Mouse (Mus musculus) myocyte (in vitro differentiated cells): ENCODE data around the gene Cln5. TPM values are rescaled to one million over a fixed set of nuclear protein-coding genes. Genes with fewer than 3 reads are reported as not detected.
A peak's percentile ranks its signal among the peaks of the same experiment; 100 is the strongest.

Experiments used
- H3K27me3 ChIP-seq: one replicate; pipeline ENCODE4 v1.6.1; 2011; ENCODE audit not compliant: control insufficient read depth, insufficient read depth, insufficient read length
- H3K36me3 ChIP-seq: one replicate; pipeline ENCODE4 v1.6.1; 2011; ENCODE audit not compliant: control insufficient read depth, insufficient read depth
- H3K4me2 ChIP-seq: one replicate; pipeline ENCODE4 v1.6.1; 2011; ENCODE audit warnings: low read depth, control low read depth
- H3K4me3 ChIP-seq: one replicate; pipeline ENCODE4 v1.5.1; 2011; ENCODE audit warnings: mild to moderate bottlenecking, control low read depth, moderate library complexity
- H3K79me2 ChIP-seq: one replicate; pipeline ENCODE4 v1.6.1; 2011; ENCODE audit not compliant: control insufficient read depth, insufficient read depth
- H3ac ChIP-seq: one replicate; pipeline ENCODE4 v1.6.1; 2011; ENCODE audit not compliant: control insufficient read depth, insufficient read length
- CEBPB ChIP-seq: IDR thresholded peaks from 2 replicates; pipeline ENCODE4 v1.6.1; 2011; ENCODE audit warnings: mild to moderate bottlenecking, moderate library complexity; ENCODE audit not compliant: poor library complexity, insufficient read depth, severe bottlenecking
- E2F4 ChIP-seq: IDR thresholded peaks from one replicate; pipeline ENCODE4 v1.6.1; 2011; ENCODE audit warnings: mild to moderate bottlenecking, control low read depth, moderate library complexity; ENCODE audit not compliant: insufficient read depth
- MAX ChIP-seq: IDR thresholded peaks from one replicate; pipeline ENCODE4 v1.6.1; 2011; ENCODE audit warnings: low read depth, mild to moderate bottlenecking, control low read depth
- MYOD1 ChIP-seq, 3 experiments: IDR thresholded peaks; one replicate each; pipeline ENCODE4 v1.6.1; 2011; ENCODE audit warnings: control low read depth in 2 of 3, low read depth in 2 of 3, mild to moderate bottlenecking in 2 of 3, moderate library complexity in 1 of 3; ENCODE audit not compliant: insufficient read length in 2 of 3, control insufficient read depth in 1 of 3
- MYOG ChIP-seq, 3 experiments: IDR thresholded peaks; one replicate each; pipeline ENCODE4 v1.6.1; 2011; ENCODE audit warnings: control low read depth in 2 of 3, low read depth in 2 of 3, mild to moderate bottlenecking in 2 of 3; ENCODE audit not compliant: insufficient read length in 2 of 3, control insufficient read depth in 1 of 3, insufficient read depth in 1 of 3
- POLR2A ChIP-seq: IDR thresholded peaks from one replicate; pipeline ENCODE4 v1.6.1; 2011; ENCODE audit warnings: low read depth, mild to moderate bottlenecking, control low read depth, moderate library complexity; ENCODE audit not compliant: insufficient read length
- POLR2AphosphoS2 ChIP-seq: IDR thresholded peaks from one replicate; pipeline ENCODE4 v1.6.1; 2011; ENCODE audit warnings: low read depth, control low read depth; ENCODE audit not compliant: insufficient read length
- REST ChIP-seq: IDR thresholded peaks from one replicate; pipeline ENCODE4 v1.6.1; 2011; ENCODE audit warnings: mild to moderate bottlenecking, control low read depth, moderate library complexity; ENCODE audit not compliant: insufficient read depth, insufficient read length
- SRF ChIP-seq: IDR thresholded peaks from one replicate; pipeline ENCODE4 v1.6.1; 2011; ENCODE audit warnings: low read depth; ENCODE audit not compliant: control insufficient read depth, insufficient read length
- TCF12 ChIP-seq: IDR thresholded peaks from one replicate; pipeline ENCODE4 v1.6.1; 2011; ENCODE audit warnings: mild to moderate bottlenecking, control low read depth; ENCODE audit not compliant: poor library complexity, insufficient read depth, severe bottlenecking
- TCF3 ChIP-seq: IDR thresholded peaks from one replicate; pipeline ENCODE4 v1.6.1; 2011; ENCODE audit warnings: low read depth, control low read depth; ENCODE audit not compliant: insufficient read length
- USF1 ChIP-seq: IDR thresholded peaks from one replicate; pipeline ENCODE4 v1.6.1; 2011; ENCODE audit warnings: low read depth, mild to moderate bottlenecking, control low read depth, moderate library complexity
- polyA plus RNA-seq: library from polyadenylated mRNA; unstranded; fragments of >200 nt; fragmentation: generic; extraction: Trizol; gene quantifications from one replicate; pipeline ENCODE4 v1.2.1, GENCODE M21; 2012; ENCODE audit warnings: missing spikeins

The Cln5 gene
- polyA plus RNA-seq, 1 experiment, result 20.6 TPM

DNA sequence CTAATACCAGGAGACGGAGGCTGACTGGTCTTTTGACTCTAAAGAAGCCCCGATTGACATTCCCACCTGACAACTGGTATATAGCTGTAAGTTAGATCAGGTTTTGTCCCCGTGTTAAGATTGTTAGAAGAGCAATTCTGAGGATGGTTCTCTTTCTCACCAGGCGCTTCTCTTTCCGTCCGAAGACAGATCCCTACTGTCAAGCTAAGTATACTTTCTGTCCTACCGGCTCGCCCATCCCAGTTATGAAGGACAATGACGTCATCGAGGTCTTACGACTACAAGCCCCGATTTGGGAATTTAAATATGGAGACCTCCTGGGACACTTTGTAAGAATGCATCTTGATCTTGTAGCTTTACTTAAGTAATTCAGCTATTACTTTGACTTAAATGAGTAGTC, 1.5 kb downstream of the Cln5 start:
- Histone ChIP-seq H3K27me3 (no peaks in the 10 kb centered on the region), H3ac (no peak overlapping the region), H3K36me3 (peaks cover 22% of the 10 kb centered on the region), H3K4me3 (peak overlapping the region; percentile 47), H3K4me2 (no peak overlapping the region), H3K79me2 (no peaks in the 10 kb centered on the region)
- TF ChIP-seq SRF (no peak), MAX (no peak), POLR2AphosphoS2 (no peak), REST (no peak), MYOD1 (IDR thresholded peaks at IDR 0.05; ENCODE audit: control insufficient read depth in 1 of 3, insufficient read length in 2 of 3, low read depth in 2 of 3) (no peak), E2F4 (no peak), USF1 (no peak), CEBPB (no peak), MYOG (IDR thresholded peaks at IDR 0.05; ENCODE audit: control insufficient read depth in 1 of 3, insufficient read depth in 1 of 3, insufficient read length in 2 of 3, low read depth in 2 of 3) (no peak), TCF12 (no peak), TCF3 (no peak), POLR2A (no peak)

DNA sequence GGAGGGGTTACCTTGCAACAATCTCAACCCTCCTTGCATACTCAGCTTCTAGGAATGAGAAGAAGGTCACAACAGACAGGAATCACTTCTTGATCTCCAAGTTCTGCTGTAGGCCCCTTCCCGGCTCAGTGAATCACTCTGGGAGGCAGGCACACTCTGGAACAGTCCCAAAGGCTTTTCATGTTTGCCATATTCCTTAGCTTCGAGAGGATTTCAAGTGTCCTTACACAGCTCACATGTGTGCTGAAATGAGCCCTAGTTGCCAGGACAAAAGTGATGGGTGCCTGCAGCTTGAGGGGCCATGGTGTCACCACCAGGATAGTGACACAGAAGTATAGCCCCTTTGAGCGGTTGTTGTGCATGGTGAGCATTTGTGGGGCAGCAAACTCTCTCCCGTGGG, 2.7 kb downstream of the Cln5 start:
- Histone ChIP-seq H3K4me2 (no peak overlapping the region), H3K27me3 (no peaks in the 10 kb centered on the region), H3K36me3 (peaks cover 31% of the 10 kb centered on the region), H3K79me2 (no peaks in the 10 kb centered on the region), H3ac (no peak overlapping the region), H3K4me3 (no peak overlapping the region)
- no peak for TF ChIP-seq POLR2A
- TF ChIP-seq TCF3, result no peak
- no peak for TF ChIP-seq MAX
- no peak for TF ChIP-seq E2F4

DNA sequence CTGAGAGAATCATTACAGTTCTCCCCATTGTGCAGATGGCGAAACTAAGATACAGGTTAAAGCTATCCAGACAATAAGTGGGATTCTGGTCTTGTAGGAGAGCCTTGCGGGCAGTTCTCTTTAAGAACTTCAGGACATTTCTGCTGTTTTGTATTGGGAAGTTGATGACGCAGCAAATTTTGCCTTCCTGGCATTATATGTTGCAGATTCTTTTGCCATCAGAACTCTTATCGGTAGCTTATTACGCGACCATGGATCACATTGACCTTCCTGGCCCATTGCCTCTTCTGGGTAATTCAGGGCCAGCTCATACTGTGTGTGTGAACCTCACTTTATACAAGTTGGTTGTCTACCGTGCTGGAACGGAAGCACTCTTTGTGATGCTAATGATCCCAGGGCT, 3.8 kb downstream of the Cln5 start:
- H3K27me3 ChIP-seq, result no peaks in the 10 kb centered on the region
- H3K4me3 ChIP-seq, result no peak overlapping the region
- TF ChIP-seq E2F4 (no peak), REST (no peak), MAX (no peak), POLR2A (no peak)
- H3K79me2 ChIP-seq, result no peaks in the 10 kb centered on the region
- H3K4me2 ChIP-seq, result no peak overlapping the region
- H3K36me3 ChIP-seq, result peaks cover 34% of the 10 kb centered on the region
- no peak overlapping the region for H3ac ChIP-seq

DNA sequence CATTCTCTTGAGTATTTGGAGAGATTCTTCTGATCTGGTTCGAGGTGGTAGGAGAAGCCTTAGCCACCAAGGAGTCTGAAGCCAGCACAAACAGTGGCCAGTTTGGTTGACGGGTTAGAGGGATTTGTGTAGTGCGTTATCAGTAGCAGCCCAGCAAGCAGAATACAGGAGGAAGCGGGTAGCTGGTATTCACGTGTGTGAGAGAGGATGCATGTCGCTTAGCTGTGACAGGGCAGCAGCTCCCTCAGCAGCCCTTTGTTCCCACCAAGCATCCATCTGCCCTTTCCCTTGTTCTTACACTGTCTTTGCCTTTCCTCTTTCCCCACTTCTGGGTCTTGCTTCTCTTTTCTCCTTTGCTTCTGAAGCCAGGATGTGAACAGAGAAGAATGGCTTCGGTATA, 5.2 kb downstream of the Cln5 start:
- no peaks in the 10 kb centered on the region for H3K79me2 ChIP-seq
- H3K4me3 ChIP-seq, result no peak overlapping the region
- H3K36me3 ChIP-seq, result peaks cover 43% of the 10 kb centered on the region
- H3ac ChIP-seq, result no peak overlapping the region
- no peaks in the 10 kb centered on the region for H3K27me3 ChIP-seq
- no peak for TF ChIP-seq REST
- TF ChIP-seq POLR2A, result no peak
- peak; percentile 52 for TF ChIP-seq POLR2AphosphoS2
- no peak for TF ChIP-seq USF1
- no peak overlapping the region for H3K4me2 ChIP-seq

DNA sequence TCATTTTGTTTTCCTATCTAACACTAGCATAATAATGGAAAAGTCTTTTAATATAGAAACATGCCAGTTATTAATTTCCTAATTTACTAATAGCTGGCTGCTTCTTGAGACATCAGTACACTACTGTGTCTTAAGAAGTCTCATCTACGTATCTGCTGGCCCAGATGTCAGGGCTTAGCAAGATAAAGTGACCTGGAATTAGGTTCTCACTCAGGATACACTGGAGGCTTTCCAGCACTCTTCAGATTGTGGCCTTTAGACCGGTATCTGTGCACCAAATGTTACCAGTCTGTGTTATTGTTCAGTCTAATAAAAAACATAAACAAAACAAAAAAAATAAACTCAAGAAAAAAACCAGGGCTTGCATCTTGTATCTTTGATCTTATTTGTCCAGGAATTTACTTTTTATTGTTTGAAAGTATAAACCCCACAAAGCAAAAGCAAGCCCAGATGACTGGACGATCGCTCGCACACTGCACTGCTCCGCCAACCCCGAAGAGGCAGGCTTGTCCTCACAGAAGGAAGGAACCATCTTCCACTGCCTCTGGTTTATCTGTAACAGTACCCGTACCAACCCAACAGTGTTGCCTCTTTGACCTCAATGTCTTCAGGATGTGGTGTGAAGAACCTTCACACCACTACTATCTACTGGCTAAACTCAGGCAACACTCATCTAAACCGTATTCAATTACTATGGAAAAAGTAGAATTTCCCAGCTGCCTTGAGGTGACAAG, 7.4 kb downstream of the Cln5 start:
- no peak overlapping the region for H3ac ChIP-seq
- no peaks in the 10 kb centered on the region for H3K79me2 ChIP-seq
- H3K4me2 ChIP-seq, result no peak overlapping the region
- H3K4me3 ChIP-seq, result no peak overlapping the region
- no peaks in the 10 kb centered on the region for H3K27me3 ChIP-seq
- peaks cover 44% of the 10 kb centered on the region for H3K36me3 ChIP-seq
- no peak for TF ChIP-seq USF1
- no peak for TF ChIP-seq E2F4

DNA sequence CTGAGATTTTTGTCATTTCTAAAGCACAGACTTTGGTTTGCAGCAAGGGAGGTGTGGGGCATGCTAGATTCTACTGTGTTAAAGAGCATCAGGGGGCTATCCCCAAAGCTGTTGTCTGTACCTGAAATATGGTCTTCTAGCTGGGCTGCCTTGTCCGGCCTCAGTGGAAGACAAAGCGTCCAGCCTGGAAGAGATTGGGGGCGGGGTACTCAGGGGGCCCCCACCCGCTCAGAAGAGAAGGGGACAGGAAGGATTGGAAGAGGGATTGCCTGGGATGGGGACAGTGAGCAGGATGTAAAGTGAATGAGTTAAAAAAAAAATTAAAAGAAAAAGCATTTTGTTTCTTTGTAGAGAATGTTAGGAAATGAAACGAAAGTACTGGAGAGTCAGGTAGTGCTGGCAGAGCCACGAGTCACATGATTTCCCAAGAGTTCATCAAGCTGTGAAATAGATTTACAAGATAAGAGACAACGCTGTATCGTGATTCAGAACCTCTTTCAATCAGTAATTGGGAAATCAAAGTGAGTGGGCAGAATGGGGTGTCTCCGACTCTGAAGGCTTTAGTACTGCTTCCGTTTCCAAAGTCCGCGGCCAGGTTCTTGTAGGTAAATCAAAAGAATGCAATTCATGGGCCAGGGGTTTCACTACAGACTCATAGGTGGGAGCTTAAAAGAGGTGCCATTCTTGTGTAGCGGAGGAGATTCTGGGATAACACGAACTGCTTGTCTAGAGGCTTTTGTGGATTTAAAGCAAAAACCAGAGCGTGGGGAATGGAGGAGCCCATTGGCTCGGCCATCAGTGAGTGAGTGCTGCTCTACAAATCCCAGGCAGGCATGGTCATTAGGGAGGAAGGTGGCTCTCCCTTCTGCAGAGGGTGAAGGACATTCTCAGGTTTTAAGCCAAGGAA, 8.2 kb downstream of the Cln5 start:
- H3K27me3 ChIP-seq, result no peaks in the 10 kb centered on the region
- no peak overlapping the region for H3ac ChIP-seq
- H3K4me2 ChIP-seq, result no peak overlapping the region
- no peaks in the 10 kb centered on the region for H3K79me2 ChIP-seq
- no peak overlapping the region for H3K4me3 ChIP-seq
- peaks cover 49% of the 10 kb centered on the region for H3K36me3 ChIP-seq
- TF ChIP-seq POLR2A, result no peak
- TF ChIP-seq POLR2AphosphoS2, result no peak
- TF ChIP-seq CEBPB, result no peak
- TF ChIP-seq MYOD1 (IDR thresholded peaks at IDR 0.05; ENCODE audit: control insufficient read depth in 1 of 3, insufficient read length in 2 of 3, low read depth in 2 of 3), result no peak
- no peak for TF ChIP-seq E2F4
- TF ChIP-seq REST, result no peak
- TF ChIP-seq TCF12, result no peak
- no peak for TF ChIP-seq USF1
- no peak for TF ChIP-seq SRF
- TF ChIP-seq MYOG (IDR thresholded peaks at IDR 0.05; ENCODE audit: control insufficient read depth in 1 of 3, insufficient read depth in 1 of 3, insufficient read length in 2 of 3, low read depth in 2 of 3), result no peak
- TF ChIP-seq TCF3, result no peak
- TF ChIP-seq MAX, result no peak
